8 mouse cellular contexts compared by ENCODE assay signal in genomic region chr11:40763395-40763794, GRCm38 (mm10). TPM values are rescaled to one million over a fixed set of nuclear protein-coding genes. Genes with fewer than 3 reads are reported as not detected.
DNase-seq lines count a peak whose midpoint lies in the region.

No protein-coding gene starts in this region.

- peak; percentile 10 for DNase-seq in gastrocnemius, adult 18-20 months (ENCODE audit: low spot score)
- no peak for DNase-seq in gastrocnemius, postnatal 10 days
- DNase-seq in 3T3-L1 (ENCODE audit: low read depth, low spot score) (peak; percentile 47), ZHBTc4 (ENCODE audit: low read depth, low spot score) (peak; percentile 72)
- peak; percentile 9 to 14 for DNase-seq in kidney, postnatal 4 days
- no peak for DNase-seq in urinary bladder, postnatal 4 days (ENCODE audit: low spot score in 2 of 2)
- no peak for DNase-seq in layer of hippocampus, postnatal 36 days
- DNase-seq in gastrocnemius, postnatal 25 days = no peak

RNA-seq across cellular contexts. Expression of gene Ccng1, which starts 8.3 kb away (rescaled TPM):
- 100 to 1,000 TPM; 650 to 668 TPM for total RNA-seq in gastrocnemius, adult 18-20 months (2021)
- total RNA-seq in gastrocnemius, postnatal 10 days (2021) = 100 to 1,000 TPM; 461 to 588 TPM
- 10 to 100 TPM; 66.6 to 70.5 TPM for total RNA-seq in layer of hippocampus, postnatal 36 days (2021)
- 100 to 1,000 TPM; 557 to 642 TPM for total RNA-seq in gastrocnemius, postnatal 25 days (2021)

RNA-seq across cellular contexts. Expression of gene Nudcd2, which starts 29.9 kb away (rescaled TPM):
- 10 to 100 TPM; 10.1 to 13.4 TPM for total RNA-seq in gastrocnemius, adult 18-20 months (2021)
- total RNA-seq in gastrocnemius, postnatal 10 days (2021) = 10 to 100 TPM; 20.9 to 27.9 TPM
- 10 to 100 TPM; 20.4 to 22.1 TPM for total RNA-seq in layer of hippocampus, postnatal 36 days (2021)
- total RNA-seq in gastrocnemius, postnatal 25 days (2021) = 10 to 100 TPM; 10.6 to 12.5 TPM

RNA-seq across cellular contexts. Expression of gene Hmmr, which starts 30.2 kb away (rescaled TPM):
- total RNA-seq in gastrocnemius, adult 18-20 months (2021) = not detected
- total RNA-seq in gastrocnemius, postnatal 10 days (2021) = 1 to 10 TPM; 3.7 to 4.5 TPM
- under 1 TPM; 0.30 to 0.61 TPM for total RNA-seq in layer of hippocampus, postnatal 36 days (2021)
- under 1 TPM; 0.43 to 0.62 TPM for total RNA-seq in gastrocnemius, postnatal 25 days (2021)

Comparison
In these comparisons a context has a peak if more than half of its experiments do, and no peak if none do; other contexts are left out.
1. DNase-seq: peak in gastrocnemius, adult 18-20 months (single experiment), 3T3-L1 (single experiment), ZHBTc4 (single experiment) and kidney, postnatal 4 days (2 of 2); none in gastrocnemius, postnatal 10 days (single experiment), urinary bladder, postnatal 4 days (0 of 2), layer of hippocampus, postnatal 36 days (0 of 2) and gastrocnemius, postnatal 25 days (single experiment).
2. RNA of gene Ccng1, which starts 8.3 kb away (total RNA-seq): 650 to 668 TPM in gastrocnemius, adult 18-20 months, 557 to 642 TPM in gastrocnemius, postnatal 25 days and 461 to 588 TPM in gastrocnemius, postnatal 10 days; 66.6 to 70.5 TPM in layer of hippocampus, postnatal 36 days; every median in the first group is over 4 times any median in the second.